Mouse (Mus musculus) T-helper 1 cell (primary cell): ENCODE measurements at regions not wholly inside any gene's neighbourhood (a gene's known extent, or its start where the extent isn't known, plus 50 kb on each side); places are given as distances from the start of the nearest gene placed in this dataset.

ENCODE experiments used
- in situ Hi-C: fragments of 300-600 bp; cut with MboI, MseI; formaldehyde crosslinking; loops from one replicate; pipeline ENCODE4 v1.15.1; 2025; ENCODE audit warnings: high pct_unique_total_duplicates

- in situ Hi-C loops, result no loop called here
Measured at GRCm38 (mm10) chr10:9296055-9296454, 379.0 kb downstream of the Samd5 start.

GRCm38 (mm10) chr10:9295269-9295668, 379.7 kb downstream of the Samd5 start:
- in situ Hi-C loops, result no loop called here

- in situ Hi-C loops, result no loop called here
Measured at GRCm38 (mm10) chr10:9294620-9295019, 380.4 kb downstream of the Samd5 start.

DNA sequence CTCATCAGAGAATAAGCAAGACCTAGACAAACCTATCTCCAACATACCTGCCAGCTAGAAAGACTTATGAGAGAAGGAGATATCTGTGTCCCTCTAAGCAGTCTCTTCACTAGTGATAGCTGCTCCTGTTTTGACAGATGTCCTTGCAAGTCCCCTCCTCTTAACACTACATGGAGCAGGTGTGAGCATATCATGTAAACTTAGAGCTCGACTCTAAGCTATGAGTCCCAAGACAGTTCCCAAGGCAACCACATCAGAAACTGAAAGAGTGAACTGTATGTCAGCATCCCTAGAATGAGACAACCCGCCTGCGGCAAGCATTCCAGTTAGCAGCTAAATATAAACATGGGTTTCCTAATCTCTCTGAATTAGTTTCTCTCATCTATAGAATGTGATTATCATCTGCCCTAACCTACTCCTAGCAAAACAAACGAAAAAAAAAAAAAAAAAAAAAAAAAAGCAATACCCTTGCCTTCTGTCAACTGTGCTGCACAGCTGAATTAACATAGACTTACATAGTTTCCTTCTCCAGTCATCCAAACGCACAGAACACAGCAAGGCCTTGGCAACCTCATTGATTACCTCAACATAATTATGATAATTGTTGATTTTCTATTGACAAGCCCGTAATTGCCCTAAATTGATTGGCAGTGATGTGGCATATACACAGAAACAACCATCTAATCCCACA, 383.4 kb downstream of the Samd5 start:
- in situ Hi-C loops, result no loop called here

DNA sequence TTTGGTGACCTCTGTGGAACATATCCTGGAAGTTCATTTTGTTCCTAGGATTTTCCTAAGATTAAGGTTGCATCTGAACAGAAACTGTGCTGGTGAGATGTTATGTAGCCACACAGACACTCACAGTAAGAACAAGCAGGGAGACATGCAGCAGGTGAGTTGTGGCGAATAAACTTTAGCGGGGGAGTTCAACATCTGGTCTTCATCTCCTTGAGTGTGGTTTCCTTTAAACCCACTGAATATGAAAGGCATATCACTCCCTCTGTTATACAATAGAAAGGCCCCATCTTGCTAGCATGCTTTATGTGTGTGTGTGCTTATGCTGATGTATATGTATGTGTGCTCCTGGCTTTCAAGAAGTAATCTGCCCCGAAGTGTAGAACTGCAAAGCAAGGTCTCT, 387.1 kb upstream of the Sash1 start:
- in situ Hi-C loops, result no loop called here

- in situ Hi-C loops, result no loop called here
Measured at GRCm38 (mm10) chr10:9272243-9272642, 386.4 kb upstream of the Sash1 start.

DNA sequence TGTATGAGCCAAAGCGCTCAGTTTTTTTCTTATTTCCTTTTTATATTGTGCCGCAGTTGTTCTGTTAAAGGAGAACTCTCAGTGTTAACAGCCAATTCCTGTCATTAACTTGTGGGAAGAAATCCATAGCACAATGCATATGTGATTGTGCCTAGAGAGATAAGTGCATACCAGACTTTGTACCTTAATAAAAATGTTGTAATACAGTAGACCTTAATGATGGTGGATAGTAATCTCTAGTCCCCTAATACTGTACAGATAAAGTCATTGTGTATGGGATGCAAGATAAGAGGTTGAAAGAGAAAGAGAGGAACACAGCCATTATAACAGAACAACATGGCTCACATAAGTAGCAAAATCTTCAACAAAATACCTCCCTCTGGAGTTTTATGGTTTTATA, 379.7 kb upstream of the Sash1 start:
- in situ Hi-C loops, result no loop called here

DNA sequence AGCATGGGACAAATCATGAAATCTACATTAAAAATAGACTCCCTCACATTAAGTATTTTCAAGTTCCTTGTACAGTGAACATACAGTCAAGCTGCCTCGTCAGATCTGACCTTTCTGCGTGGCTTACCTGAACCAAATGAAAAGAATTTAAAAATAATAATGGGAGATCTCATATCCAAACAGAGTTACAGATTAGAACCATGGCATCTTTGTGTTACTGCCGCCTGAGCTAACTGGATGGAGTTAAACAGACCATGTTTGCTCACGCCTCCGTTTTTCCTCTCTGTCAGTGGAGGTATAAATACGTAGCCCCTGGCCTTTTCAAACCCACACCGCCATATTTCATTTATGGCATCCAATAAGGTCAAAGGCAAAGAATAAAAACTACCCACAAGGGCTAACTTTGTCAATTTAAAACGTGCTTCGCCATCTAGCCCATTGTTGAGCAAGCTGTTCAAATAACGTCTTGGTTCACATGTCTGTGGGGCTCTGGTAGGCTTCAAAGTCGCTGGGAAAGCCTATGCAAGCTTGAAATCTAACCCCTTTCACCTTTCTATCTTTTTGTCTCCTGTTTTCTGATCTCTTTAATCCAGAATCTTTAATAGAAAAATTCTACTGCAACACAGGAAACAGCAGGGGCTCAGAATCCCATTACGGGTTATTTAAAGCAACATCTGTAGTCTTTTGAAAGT, 378.6 kb upstream of the Sash1 start:
- in situ Hi-C loops, result no loop called here

DNA sequence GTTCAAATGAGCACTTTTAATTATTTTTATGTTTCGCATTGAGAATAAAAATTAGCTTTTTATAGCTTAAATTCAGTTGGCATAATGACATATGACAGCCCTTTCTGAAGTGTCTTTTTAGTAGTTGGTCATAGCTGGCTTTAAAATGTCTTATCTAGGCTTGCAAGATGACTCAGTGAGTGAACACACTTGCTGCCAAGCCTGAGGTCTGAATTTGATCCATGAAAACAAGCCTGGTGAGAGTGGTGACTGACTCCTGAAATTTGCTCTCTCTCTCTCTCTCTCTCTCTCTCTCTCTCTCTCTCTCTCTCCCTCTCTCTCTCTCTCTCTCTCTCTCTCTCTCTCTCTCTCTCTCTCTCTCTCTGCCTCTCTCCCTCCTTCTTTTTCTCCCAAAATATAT, 372.8 kb upstream of the Sash1 start:
- in situ Hi-C loops, result no loop called here

DNA sequence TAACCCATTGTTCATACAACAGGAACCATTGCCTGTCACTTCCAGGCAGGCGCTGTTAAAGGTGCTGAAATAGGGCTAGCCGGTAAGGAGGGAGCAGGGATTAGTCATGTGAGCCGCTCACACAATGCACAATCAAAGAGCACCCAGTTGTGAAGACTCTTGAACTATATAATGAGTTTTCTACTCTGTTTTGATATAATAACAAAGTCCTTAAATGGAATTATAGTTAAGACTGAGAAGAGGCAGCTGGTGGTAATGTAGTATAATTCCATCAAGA, 367.0 kb upstream of the Sash1 start:
- in situ Hi-C loops, result no loop called here

GRCm38 (mm10) chr10:9252120-9252940, 366.5 kb upstream of the Sash1 start:
- in situ Hi-C loops, result no loop called here

DNA sequence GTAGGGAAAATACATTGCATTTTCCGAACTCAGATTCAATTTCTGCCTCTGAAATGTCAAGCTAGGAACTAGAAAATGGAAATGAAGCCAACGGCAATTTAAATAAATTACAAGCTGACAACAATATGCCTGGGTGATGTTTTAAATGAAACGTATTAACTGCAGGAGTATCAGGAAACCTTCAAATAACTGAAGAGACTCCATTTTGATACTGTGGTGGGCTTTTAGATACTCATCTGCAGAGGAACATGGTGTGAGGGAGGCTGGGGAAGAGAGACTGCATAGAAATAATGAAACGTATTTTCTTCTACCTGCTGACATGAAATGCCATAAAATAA, 357.4 kb upstream of the Sash1 start:
- in situ Hi-C loops, result no loop called here

GRCm38 (mm10) chr10:9242596-9243280, 356.9 kb upstream of the Sash1 start:
- in situ Hi-C loops, result no loop called here

GRCm38 (mm10) chr10:9239956-9240355, 354.1 kb upstream of the Sash1 start:
- in situ Hi-C loops, result no loop called here

GRCm38 (mm10) chr10:9231751-9232150, 345.9 kb upstream of the Sash1 start:
- in situ Hi-C loops, result no loop called here

DNA sequence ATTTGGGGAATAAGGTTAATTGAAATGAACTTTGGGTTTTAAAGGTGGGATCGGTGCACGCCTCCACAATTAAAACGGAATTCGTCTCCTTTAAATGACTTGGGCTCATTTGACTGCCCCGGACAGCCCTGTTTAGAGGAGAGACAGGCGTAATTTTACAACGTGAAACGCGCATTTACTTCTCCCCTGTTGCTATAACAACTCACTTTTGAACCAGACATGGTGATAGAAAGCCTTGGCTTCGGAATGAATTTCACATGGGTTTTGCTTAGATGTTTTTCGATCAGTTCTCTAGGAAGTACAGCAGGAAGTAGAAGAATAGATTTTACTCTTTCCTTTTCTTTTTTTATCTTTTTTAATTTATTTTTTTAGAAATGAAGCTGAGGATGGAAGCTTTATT, 343.2 kb upstream of the Sash1 start:
- in situ Hi-C loops, result no loop called here

- in situ Hi-C loops, result no loop called here
Measured at GRCm38 (mm10) chr10:9227361-9227760, 341.5 kb upstream of the Sash1 start.

DNA sequence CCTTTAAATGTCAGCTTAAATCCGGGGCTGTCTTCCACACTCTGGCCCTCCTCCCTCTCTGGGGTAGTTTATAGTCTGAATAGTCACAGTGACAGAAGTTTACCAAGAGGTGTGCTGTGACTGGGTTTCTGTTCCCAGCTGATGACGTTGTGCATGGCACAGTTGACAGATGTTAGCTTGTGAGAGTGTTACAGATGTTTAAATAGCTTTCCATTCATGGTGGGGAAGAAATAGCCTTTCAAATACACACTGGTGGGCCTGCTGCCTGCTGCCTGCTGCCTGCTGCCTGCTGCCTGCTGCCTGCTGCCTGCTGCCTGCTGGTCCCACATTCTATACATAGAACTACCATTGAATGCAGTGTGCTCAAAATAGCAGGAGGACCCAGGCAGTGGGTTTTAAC, 324.8 kb upstream of the Sash1 start:
- in situ Hi-C loops, result no loop called here

- in situ Hi-C loops, result no loop called here
Measured at GRCm38 (mm10) chr10:9204096-9204495, 318.2 kb upstream of the Sash1 start.

GRCm38 (mm10) chr10:9203323-9203722, 317.5 kb upstream of the Sash1 start:
- in situ Hi-C loops, result no loop called here

GRCm38 (mm10) chr10:9202922-9203321, 317.1 kb upstream of the Sash1 start:
- in situ Hi-C loops, result no loop called here

DNA sequence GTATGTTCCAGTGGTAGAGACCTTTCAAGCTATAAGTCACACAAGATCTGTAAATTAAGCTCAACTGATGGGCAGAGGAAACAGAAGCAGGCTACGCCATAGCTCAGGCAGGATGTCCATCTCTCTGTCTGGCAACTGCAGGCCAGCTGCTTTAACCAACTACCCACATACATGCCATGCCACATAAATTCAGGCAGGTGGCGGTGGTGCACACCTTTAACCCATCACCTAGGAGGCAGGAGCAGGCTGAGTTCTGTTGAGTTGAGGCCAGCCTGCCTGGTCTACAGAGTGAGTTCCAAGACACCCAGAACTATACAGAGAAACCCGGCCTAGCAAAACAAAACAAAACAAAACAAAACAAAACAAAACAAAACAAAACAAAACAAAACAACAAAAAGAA, 289.1 kb upstream of the Sash1 start:
- in situ Hi-C loops, result no loop called here

DNA sequence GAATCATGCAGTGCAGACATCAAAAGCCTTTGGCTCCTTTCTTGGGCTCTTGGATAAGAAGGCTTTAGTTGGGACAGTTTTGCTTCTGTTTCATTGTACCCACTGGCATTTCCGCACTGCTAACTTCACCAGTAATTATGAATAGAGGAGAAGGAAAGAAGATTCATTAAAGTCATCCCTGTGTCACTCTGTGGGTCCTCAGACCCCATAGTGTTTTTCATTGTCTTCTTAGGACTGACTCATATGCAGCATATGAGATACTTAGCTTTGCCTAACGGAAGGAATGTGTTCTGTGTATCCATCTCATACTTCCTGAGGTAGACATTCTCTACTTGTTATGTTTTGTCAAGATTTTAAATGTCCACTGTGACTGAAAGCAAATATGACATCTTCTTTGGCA, 287.6 kb upstream of the Sash1 start:
- in situ Hi-C loops, result no loop called here
